Mouse (Mus musculus) ES-Bruce4 (cell line): ENCODE measurements around the gene Hadhb.

Experiments
- CTCF ChIP-seq: IDR thresholded peaks from one replicate; pipeline ENCODE4 v1.8.1; 2011; ENCODE audit warnings: low read depth, low read length
- EP300 ChIP-seq: IDR thresholded peaks from 2 replicates; pipeline ENCODE4 v1.6.1; 2011; ENCODE audit warnings: low read depth, low read length; ENCODE audit not compliant: insufficient read depth
- POLR2A ChIP-seq: IDR thresholded peaks from one replicate; pipeline ENCODE4 v1.8.1; 2011; ENCODE audit warnings: low read length; ENCODE audit not compliant: insufficient read depth

- TF ChIP-seq EP300 = no peak
- TF ChIP-seq CTCF = no peak
- no peak for TF ChIP-seq POLR2A
Observed at GRCm38 (mm10) chr5:30162339-30162738, 7.3 kb downstream of the Hadhb start.
